Mouse (Mus musculus): ENCODE data around the gene Lrp2. TPM values are rescaled to one million over a fixed set of nuclear protein-coding genes. Genes with fewer than 3 reads are reported as not detected.
"Not testable (repeated sequence)": the region's sequence is repeated elsewhere in the genome, so short reads cannot be mapped to it uniquely, and the experiment has no call there.

Gene Lrp2
- polyA plus RNA-seq, 1 experiment from 2014 or later, result 1.2 TPM

DNA sequence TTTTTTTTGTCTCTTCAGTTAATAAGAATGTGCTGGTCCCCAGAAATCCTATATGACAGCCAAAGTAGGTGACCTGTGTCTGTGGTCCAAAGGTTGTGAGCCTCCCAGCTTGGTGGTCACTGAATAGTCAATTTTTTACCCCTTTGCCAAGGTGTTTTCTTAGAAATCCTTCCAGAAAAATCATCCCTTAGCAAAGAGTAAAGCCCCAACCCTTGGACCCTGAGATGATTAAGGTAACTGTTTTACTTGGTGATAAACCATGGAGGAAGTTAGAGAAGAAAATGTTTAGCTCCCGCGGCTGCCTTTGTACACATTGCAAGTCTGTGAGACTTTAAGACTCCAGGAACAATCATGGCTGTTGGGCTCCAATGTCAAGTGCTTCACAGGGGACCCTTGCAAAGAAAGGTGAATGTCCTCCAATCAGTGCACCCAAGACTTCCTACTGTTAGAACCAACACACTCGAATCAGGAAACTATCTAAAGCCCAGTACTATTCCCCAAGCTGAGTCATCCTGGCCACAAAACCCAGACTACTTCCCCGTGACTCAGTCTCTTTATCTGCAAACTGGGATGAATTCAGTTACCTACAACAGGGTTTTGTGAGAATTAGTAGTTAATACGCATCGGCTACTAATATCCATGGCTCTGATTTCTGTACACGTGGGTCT, 18.0 kb upstream of the Lrp2 start:
- H3K9me3 ChIP-seq, result no peaks in the 10 kb centered on the region
- H3K27me3 ChIP-seq (replicated peaks), result no peaks in the 10 kb centered on the region
- 93% methylated on average over 7 of the region's 7 CpGs for WGBS
- no peaks in the 10 kb centered on the region for H3K36me3 ChIP-seq (replicated peaks)
- no peaks in the 10 kb centered on the region for H3K4me1 ChIP-seq
- no peak for ATAC-seq (replicated peaks)
- no peak overlapping the region for H3K27ac ChIP-seq
- H3K4me2 ChIP-seq, result no peak overlapping the region
- H3K4me3 ChIP-seq, result no peak overlapping the region
- H3K9ac ChIP-seq, result no peak overlapping the region

DNA sequence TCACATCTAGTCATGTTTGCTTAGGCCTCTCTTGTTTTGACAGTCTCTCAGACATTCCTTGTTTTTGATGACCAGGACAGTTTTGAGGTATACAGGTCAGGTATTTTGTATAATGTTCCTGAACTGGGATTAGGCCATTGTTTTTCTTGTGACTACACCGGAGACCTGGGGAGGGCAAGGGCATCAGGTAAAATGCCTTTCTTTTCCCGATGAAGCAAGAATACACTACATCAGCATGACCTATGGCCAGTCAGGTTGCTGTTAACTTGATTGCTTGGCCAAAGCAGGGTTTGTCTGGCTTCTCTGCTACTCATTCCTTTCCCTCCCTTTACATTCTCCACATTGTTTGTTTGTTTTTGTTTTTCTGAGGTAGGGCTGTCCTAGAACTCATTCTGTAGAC, 7.3 kb upstream of the Lrp2 start:
- Histone ChIP-seq H3K4me3 (no peak overlapping the region), H3K27me3 (replicated peaks) (peaks cover 12% of the 10 kb centered on the region), H3K9me3 (no peaks in the 10 kb centered on the region), H3K9ac (no peak overlapping the region), H3K4me1 (no peaks in the 10 kb centered on the region), H3K36me3 (replicated peaks) (no peaks in the 10 kb centered on the region), H3K4me2 (no peak overlapping the region), H3K27ac (no peak overlapping the region)
- WGBS, result 91% methylated on average over 2 of the region's 2 CpGs
- no peak for ATAC-seq (replicated peaks)

DNA sequence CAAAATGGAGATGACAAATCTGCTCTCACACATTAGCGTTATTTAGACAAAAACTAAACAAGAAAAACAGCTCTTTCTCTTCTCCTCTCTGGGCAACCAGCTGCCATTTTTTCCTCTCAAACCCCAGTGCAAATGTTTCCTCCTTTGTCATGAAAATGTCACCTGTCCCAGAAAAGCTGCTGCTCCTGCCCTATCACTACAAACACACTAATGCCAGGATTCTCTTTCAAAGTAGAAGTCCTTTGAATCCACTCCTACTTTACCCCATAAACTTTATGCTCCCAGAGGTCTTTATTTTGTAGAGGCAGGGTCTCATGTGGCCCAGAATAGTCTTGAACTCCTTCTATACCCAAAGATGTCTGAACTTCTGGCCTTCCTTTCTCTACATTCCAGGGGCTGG, 6.7 kb upstream of the Lrp2 start:
- Histone ChIP-seq H3K4me3 (no peak overlapping the region), H3K4me2 (no peak overlapping the region), H3K9me3 (no peaks in the 10 kb centered on the region), H3K9ac (no peak overlapping the region), H3K27ac (no peak overlapping the region), H3K4me1 (peaks cover 6% of the 10 kb centered on the region), H3K27me3 (replicated peaks) (peaks cover 18% of the 10 kb centered on the region), H3K36me3 (replicated peaks) (no peaks in the 10 kb centered on the region)
- no peak for ATAC-seq (replicated peaks)
- 32% methylated on average over 1 of the region's 1 CpGs for WGBS

DNA sequence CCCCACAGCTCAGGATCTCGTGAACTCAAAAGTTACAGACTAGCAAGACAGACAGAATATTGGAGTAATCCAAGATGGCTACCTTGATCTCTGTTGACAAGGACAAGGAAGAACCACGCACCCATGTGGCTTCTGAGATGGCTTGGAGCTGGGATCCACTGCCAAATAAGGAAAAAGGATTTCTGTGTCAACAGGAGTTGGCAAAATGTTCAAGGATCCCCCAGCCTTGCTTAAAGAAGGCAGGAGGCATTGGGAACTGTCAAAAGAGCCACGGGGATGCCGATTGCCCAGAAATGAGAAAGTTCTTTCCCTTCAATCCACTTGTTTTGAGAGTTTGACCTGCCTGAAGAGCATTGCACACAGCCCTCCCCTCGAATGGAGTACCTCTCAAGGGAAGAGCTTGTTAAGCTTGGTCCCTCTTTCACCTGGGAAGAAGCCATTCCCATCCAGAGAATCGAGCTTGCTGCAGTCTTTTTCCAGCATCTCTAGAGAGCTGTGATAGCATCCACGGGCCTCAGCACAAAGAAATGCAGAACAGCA, 6.2 kb upstream of the Lrp2 start:
- Histone ChIP-seq H3K27me3 (replicated peaks) (peaks cover 23% of the 10 kb centered on the region), H3K4me1 (peaks cover 11% of the 10 kb centered on the region), H3K4me2 (no peak overlapping the region), H3K27ac (no peak overlapping the region), H3K9me3 (no peaks in the 10 kb centered on the region), H3K9ac (no peak overlapping the region), H3K4me3 (no peak overlapping the region), H3K36me3 (replicated peaks) (no peaks in the 10 kb centered on the region)
- no peak for ATAC-seq (replicated peaks)
- WGBS, result 65% methylated on average over 7 of the region's 7 CpGs

DNA sequence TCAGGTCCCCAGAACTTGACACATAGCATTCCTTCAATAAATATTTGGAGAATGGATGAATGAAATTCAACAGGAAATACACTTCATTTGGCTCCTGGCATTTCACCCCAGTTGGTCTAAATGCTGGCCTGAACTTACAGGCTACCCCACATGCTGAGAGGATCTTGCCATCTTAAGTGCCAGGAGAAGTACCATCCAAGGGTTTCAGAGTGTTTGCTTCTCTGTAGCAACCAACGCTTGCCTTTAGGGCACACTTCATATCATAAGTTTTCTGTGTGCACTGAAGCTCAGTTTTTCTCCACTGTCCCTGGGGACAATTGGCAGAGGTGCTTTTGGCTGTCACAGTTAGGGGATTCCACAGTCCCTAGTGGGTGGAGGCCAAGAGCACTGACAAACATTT, 4.7 kb upstream of the Lrp2 start:
- Histone ChIP-seq H3K9ac (no peak overlapping the region), H3K4me3 (no peak overlapping the region), H3K4me2 (no peak overlapping the region), H3K9me3 (no peaks in the 10 kb centered on the region), H3K27ac (no peak overlapping the region), H3K36me3 (replicated peaks) (no peaks in the 10 kb centered on the region), H3K27me3 (replicated peaks) (peaks cover 26% of the 10 kb centered on the region), H3K4me1 (peaks cover 24% of the 10 kb centered on the region)
- no peak for ATAC-seq (replicated peaks)
- WGBS, result 93% methylated on average over 1 of the region's 1 CpGs

DNA sequence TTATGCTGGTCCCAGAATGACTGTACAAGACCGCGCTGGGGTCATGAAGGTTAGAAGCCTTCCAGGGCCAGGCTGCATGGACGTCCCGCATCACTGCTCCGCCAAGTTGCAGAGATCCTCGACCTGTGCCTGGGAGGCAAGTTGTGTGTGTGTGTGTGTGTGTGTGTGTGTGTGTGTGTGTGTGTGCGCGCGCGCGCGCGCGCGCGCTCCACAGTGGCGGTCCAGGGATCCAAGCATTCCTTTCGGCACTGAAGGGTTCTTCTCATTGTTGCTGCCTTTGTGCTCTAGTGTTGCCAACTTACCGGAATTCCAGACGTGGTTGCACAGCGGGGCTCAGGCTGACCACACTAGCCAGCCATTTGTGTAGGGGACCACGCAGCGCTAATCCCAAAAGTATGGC, 2.0 kb upstream of the Lrp2 start:
- Histone ChIP-seq H3K9me3 (no peaks in the 10 kb centered on the region), H3K27me3 (replicated peaks) (peaks cover 34% of the 10 kb centered on the region), H3K4me2 (peak overlapping the region; percentile 99), H3K9ac (peak overlapping the region; percentile 10; the same call in 1 of the 2 replicates), H3K4me3 (peak overlapping the region; percentile 37), H3K4me1 (peaks cover 38% of the 10 kb centered on the region), H3K36me3 (replicated peaks) (no peaks in the 10 kb centered on the region), H3K27ac (no peak overlapping the region)
- under 1% methylated on average over 23 of the region's 23 CpGs for WGBS
- no peak for ATAC-seq (replicated peaks)

DNA sequence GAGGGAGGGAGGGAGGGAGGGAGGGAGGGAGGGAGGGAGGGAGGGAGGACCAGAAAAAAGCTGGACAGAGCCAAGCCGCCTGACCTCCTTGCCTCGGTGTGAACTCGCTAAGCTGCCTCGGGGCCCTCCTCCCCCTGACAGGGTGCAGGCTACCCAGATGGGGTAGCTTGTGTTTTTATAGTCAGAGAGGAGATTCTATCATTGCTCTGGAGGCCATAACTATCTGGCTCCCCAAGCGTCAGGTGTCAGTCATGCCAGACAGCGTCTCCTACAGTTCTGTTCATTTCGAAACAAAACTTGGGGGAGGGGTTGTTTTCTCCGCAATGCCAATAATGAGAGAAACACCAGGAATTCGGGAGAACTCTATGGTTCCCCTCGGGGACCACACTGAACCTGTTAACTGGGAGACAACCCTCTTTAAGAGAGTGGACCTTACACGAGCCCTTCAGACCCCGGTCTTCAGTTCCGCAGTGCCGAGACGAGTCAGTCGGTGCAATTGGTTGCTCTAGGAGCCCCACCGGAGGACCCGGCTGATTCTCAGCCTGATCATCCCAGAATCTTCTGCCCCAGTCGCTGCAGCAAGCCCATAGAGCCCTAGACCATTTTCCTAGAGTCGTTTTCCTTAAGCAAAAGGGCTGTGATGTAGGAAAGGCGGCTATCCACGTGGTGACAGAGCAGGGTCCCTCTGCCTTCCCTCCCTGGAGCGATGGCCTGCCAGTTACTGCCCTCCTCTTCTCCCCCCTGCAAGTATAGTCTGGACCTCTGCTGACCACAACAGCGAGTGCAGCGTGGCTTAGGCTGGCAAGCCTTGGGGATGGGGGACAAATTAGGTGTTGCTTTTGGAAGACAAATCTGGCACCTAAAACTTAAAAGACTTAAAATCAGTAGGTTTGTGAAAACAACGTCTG, 1.2 kb upstream of the Lrp2 start:
- Histone ChIP-seq H3K4me3 (peak overlapping the region; percentile 37), H3K27ac (no peak overlapping the region), H3K4me2 (peak overlapping the region; percentile 99), H3K27me3 (replicated peaks) (peaks cover 40% of the 10 kb centered on the region), H3K9ac (peak overlapping the region; percentile 25; the same call in 1 of the 2 replicates), H3K4me1 (peaks cover 38% of the 10 kb centered on the region), H3K9me3 (no peaks in the 10 kb centered on the region), H3K36me3 (replicated peaks) (no peaks in the 10 kb centered on the region)
- ATAC-seq (replicated peaks), result no peak
- WGBS, result under 1% methylated on average over 26 of the region's 26 CpGs

DNA sequence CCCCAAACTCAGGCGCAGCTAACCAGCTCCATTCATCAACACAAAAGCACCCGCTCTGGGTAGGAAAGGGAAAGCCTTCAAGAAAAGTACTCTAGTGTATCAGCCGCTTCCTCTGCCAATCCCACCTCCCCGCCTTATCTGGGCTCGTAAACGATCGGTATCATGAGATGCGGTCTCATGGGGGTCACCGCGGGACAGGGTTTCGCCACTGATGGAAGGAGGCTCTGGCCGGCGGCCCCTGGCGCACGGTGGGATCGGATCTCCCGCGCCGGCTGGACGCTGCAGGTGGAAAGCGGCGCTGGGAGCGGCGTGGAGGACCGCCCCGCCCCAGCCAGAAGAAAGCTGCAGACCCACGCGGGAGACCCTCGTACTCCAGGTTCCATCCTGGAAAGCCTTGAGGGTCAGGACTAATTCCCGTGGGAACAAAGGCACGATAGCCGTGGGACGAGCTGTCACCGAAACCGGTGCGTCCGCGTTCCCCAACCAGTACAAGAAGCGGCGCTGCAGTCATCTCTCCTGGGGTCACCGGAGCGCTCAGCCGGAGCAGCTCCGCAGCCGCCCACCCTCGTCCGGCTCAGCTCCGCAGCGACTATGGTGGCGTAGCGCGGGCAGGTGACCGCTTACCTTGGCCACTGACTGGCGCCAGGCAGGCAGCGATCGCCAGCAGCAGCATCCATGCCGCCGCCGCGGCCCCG, 527 bp downstream of the Lrp2 start:
- under 1% methylated on average over 61 of the region's 61 CpGs for WGBS

DNA sequence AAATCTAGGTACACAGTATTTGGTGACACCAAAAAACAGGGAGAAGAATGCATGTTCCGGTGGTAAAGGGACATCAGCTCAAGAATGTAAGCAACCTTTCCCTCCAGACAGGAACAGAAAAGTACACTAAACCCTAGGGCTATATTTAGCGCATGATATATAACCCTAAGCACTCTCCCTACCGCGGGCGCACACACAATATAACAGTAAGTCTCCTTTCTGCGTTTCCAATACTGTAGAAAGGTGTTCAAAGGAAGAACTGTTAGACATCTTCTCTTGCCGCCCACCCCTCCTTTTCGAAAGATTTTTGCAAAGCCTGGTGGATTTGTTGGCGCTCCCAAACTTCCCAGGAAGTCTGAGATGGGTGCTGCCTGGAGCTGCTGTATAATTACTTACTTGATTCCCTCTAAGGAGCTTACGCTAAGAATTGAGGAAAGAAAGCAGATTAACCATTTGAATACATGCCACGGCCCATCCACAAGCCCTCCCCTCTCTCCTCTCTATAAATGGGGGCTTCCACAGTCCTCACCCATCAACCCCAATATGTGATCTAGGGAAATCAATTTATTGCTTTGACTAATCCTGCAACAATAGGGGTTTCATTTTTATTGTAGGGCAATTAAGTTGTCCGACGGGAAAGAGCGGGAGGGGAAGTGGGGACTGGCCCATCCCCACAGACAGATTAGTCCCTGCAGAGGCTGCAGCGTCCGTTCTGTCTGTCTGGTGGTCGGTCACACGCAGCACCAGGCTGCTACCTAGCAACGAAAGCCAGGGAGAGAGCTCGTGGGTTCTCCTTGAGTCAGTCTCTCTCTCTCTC, 1.5 kb downstream of the Lrp2 start:
- 1% methylated on average over 20 of the region's 20 CpGs for WGBS
- peaks cover 37% of the 10 kb centered on the region for H3K27me3 ChIP-seq (replicated peaks)

More for the DNA sequence above, 527 bp downstream of the Lrp2 start:
- Histone ChIP-seq H3K9ac (peak overlapping the region; percentile 49), H3K27ac (peak overlapping the region; percentile 36), H3K9me3 (no peaks in the 10 kb centered on the region), H3K4me2 (peak overlapping the region; percentile 99), H3K4me1 (peaks cover 38% of the 10 kb centered on the region), H3K27me3 (replicated peaks) (peaks cover 40% of the 10 kb centered on the region), H3K4me3 (peak overlapping the region; percentile 63), H3K36me3 (replicated peaks) (no peaks in the 10 kb centered on the region)
- peak; percentile 72 for ATAC-seq (replicated peaks)

DNA sequence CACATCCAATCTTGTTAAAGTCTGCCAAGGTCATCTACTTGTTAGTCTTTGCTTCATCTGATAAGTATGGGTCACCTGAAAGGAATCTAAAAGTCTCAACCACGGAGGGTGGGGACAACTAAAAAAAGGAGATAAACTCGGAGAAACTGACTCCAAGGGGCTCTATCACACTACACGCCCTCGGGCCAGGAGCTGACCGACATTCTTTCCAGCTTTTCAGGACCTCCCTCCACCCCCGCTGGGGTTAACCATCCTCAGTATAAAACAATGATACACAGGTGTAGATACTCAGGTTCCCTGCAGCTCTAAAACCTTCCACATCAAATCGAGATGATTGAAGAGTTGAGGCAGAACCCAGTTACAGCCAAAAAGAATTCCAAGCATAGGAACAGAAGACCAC, 3.0 kb downstream of the Lrp2 start:
- Histone ChIP-seq H3K9ac (no peak overlapping the region), H3K9me3 (no peaks in the 10 kb centered on the region), H3K36me3 (replicated peaks) (no peaks in the 10 kb centered on the region), H3K27me3 (replicated peaks) (peaks cover 26% of the 10 kb centered on the region), H3K4me2 (no peak overlapping the region), H3K4me3 (no peak overlapping the region), H3K4me1 (peaks cover 35% of the 10 kb centered on the region), H3K27ac (no peak overlapping the region)
- 50% methylated on average over 7 of the region's 7 CpGs for WGBS
- no peak for ATAC-seq (replicated peaks)

More for the DNA sequence above, 1.5 kb downstream of the Lrp2 start:
- peak overlapping the region; percentile 99 for H3K4me2 ChIP-seq
- no peaks in the 10 kb centered on the region for H3K36me3 ChIP-seq (replicated peaks)
- no peaks in the 10 kb centered on the region for H3K9me3 ChIP-seq
- no peak overlapping the region for H3K27ac ChIP-seq
- ATAC-seq (replicated peaks), result no peak; the same call in 1 of the 2 replicates
- H3K9ac ChIP-seq, result no peak overlapping the region
- peak overlapping the region; percentile 63 for H3K4me3 ChIP-seq
- H3K4me1 ChIP-seq, result peaks cover 38% of the 10 kb centered on the region

DNA sequence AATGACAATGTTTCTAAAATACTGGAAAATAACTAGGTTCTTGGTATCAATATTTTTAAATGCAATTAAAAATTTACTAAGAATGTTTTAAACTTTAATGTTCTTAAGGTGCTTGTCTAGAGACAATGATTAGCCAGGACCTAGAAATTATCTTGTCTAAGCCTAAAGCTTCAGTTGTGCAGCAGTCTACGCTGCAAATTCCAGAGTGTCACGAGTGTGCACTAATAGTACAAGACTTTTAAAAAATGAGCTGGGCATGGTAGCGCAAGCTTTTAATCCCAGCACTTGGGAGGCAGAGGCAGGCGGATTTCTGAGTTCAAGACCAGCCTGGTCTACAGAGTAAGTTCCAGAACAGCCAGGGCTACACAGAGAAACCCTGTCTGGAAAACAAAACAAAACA, 3.8 kb downstream of the Lrp2 start:
- H3K27ac ChIP-seq; H3K9me3 ChIP-seq; H3K9ac ChIP-seq; H3K36me3 ChIP-seq (replicated peaks); H3K4me3 ChIP-seq; H3K4me2 ChIP-seq; ATAC-seq (replicated peaks): not testable (repeated sequence)
- Histone ChIP-seq H3K27me3 (replicated peaks) (peaks cover 18% of the 10 kb centered on the region), H3K4me1 (peaks cover 28% of the 10 kb centered on the region)
- WGBS, result 93% methylated on average over 4 of the region's 4 CpGs
